Mouse (Mus musculus): ENCODE measurements around the gene Cacna1g.

The Cacna1g gene

DNA sequence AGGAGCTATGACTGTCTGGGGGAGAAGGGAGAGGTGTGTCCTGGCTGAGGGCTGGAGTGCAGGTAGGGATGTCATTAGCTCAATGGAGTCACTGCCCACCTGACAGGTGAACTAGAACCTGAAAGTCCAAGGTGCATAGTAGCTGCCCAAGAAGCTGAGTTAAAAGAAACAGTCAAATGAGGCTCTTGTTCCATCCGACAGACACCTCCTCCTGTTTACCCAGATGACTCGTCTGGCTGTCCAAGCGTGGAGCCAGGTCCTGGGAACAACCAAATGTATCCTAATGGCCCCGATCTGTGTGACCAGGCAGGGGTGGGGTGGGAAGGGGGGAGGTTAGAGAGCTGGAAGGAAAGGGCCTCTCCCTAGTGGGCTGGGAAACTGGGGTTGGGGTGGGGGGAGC is 28.7 kb downstream of the Cacna1g start:
- DNase-seq (ENCODE audit: low read depth): no peak

- DNase-seq (ENCODE audit: low read depth): no peak
Observed at GRCm38 (mm10) chr11:94444829-94445228, 29.2 kb downstream of the Cacna1g start.

- DNase-seq (ENCODE audit: low read depth): no peak
Observed at GRCm38 (mm10) chr11:94441752-94442151, 32.2 kb downstream of the Cacna1g start.

DNA sequence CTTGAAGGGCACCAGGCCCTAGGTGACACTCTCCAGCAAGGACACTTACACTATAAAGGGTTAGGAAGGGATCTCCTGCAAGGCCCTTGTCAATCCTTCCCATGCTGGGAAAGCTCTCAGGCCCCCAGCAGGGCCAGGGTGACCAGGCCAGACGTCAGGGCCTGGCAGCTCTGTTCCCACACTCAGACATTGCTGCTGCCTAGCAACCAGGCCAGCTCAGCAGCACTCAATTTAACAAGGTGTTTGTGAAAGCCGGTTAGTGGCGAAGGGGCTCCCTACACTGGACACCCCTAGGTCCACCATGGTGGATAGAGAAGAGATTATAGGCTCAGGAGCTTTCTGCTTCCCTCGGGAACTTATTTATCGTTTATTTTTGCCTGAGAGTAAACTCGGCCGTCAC is 32.9 kb downstream of the Cacna1g start:
- DNase-seq (ENCODE audit: low read depth): no peak

DNA sequence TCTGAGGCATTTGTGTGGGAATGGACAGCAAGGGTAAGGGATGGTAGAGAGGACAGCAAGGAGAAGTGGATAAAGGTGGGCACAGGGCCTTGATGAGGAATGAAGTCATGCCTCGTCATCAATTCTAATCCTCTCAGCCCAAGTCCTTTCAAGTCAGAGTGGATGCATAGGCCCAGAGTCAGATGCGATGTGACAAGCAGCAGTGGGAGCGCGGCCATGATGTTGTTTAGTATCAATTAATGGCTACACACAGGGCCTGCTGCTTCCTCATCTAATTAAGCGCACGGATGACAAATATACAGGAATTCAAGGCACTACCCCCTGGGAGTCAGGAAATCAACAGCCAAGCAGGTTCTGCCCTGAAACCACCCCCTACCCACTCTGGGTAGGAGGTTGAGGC is 33.6 kb downstream of the Cacna1g start:
- DNase-seq (ENCODE audit: low read depth): no peak

- DNase-seq (ENCODE audit: low read depth): no peak
Observed at GRCm38 (mm10) chr11:94429011-94429651, 44.9 kb downstream of the Cacna1g start.

- DNase-seq (ENCODE audit: low read depth): no peak
Observed at GRCm38 (mm10) chr11:94428091-94428835, 45.7 kb downstream of the Cacna1g start.

DNA sequence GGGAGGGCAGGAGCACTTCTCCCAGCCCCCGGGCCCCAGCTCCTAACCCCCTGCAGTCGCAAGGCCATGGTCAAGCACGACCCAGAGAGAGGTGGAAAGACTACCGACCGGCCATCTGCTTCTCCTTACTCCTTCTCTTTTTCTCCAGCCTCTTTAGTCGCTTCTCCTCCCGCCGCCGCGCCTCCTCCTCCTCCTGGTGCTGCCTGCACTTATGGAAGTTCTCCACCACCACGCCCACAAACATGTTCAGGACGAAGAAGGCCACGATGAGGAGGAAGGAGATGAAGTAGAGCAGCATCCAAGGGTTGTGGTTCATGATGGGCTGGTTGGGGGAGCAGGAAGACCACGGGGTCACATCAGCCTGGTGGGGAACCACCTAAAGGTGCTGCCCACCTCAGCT is 48.3 kb downstream of the Cacna1g start:
- no peak for DNase-seq (ENCODE audit: low read depth)

DNA sequence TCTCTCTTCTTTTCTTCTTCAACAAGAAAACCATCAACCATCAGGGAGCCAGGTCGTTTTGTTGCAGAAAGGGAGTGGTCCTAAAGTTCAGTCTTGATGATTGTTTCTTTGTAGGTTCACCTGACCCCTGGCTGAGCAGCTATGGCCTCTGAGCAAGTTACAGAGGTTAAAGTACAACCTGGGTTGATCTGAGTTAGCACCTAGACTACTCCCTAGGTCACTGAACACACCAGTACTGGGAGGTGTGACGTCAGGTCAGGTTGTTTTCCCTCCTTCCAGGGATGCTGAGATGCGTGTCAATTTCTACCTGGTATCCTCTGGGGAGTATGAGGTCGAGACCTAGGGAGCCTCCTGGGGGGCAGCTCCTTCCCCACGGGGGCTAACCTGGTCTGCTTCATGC is 48.8 kb downstream of the Cacna1g start:
- no peak for DNase-seq (ENCODE audit: low read depth)

DNA sequence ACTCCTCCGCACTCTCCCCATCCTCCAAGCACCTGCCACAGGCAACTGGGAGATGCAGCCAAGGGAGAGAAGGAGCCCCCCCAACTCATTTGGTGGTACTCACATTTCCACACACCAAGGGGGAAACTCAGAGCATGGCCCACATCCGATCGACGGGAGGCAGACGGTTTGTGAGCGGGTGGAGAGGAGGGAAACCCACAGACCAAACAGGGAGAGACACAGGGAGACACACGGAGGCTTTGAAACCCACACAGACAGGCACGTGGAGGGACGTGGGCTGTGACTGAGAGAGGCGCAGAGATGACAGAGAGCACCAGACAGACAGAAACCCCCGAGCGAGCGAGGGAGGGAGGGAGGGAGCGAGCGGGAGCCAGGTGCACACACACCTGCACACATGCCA is 49.6 kb downstream of the Cacna1g start:
- no peak for DNase-seq (ENCODE audit: low read depth)

- DNase-seq (ENCODE audit: low read depth): no peak
Observed at GRCm38 (mm10) chr11:94423855-94424254, 50.1 kb downstream of the Cacna1g start.

DNA sequence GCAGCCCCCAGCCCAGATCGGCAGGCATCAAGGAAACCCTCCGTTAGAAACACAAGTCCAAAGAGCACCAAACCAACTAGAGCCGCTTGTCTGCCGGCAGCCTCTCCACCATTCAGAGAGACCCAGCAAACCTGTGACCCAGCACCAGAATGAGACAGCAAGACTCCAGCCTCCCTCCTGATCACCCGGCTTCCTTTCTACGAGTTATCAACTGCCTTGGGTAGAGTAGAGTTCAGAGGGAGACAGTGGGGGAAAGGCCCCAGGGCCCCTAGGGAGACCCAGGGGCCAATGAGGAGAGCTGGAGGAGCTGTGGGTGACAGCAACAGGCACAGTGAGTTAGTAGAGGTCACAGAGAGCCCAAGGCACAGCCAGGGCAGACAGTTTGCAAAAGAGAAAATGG is 53.0 kb downstream of the Cacna1g start:
- no peak for DNase-seq (ENCODE audit: low read depth)

- no peak for DNase-seq (ENCODE audit: low read depth)
Observed at GRCm38 (mm10) chr11:94420325-94420724, 53.7 kb downstream of the Cacna1g start.

- DNase-seq (ENCODE audit: low read depth): no peak
Observed at GRCm38 (mm10) chr11:94419004-94419727, 54.8 kb downstream of the Cacna1g start.

DNA sequence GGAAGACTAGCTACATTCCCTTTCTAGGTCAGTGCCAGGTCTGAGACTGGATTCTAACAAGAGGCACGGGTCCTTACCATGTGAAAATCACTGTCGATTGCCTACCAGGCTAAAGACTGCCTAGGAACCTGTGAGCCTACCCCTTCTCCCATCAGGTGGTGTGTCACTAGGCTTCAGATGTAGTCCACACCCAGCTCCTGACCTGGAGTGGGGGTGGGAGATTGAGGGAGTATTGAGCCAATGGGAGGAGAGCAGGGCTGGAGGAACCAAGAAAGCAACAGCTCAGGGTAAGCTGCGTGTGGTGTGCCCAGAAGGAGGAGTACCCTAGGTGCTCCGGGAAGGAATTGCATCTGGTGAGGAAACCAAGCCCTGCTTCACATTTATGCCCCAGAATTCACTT is 60.0 kb downstream of the Cacna1g start:
- DNase-seq (ENCODE audit: low read depth): no peak

DNA sequence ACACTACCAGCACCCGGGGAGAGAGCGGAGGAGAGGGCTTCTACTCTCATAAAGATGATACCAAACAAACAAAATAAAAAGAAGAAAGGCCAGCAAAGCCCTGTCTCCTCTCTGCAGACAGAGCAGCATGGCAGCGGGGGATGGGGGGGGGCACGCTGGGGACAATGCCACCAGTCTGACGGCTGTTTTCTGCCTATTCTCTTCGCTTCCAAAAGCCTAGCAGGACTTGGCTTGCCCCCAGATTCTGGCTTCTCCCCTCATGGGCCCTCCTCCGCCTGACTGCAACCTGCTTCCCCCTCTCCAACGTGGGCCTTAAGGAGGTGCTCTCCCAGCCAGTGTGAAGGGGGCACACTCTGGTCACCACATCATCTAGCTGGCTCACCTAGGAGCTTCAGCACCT is 60.5 kb downstream of the Cacna1g start:
- no peak for DNase-seq (ENCODE audit: low read depth)

GRCm38 (mm10) chr11:94412998-94413469 is 61.0 kb downstream of the Cacna1g start:
- DNase-seq (ENCODE audit: low read depth): no peak

GRCm38 (mm10) chr11:94412562-94412961 is 61.4 kb downstream of the Cacna1g start:
- DNase-seq (ENCODE audit: low read depth): no peak

GRCm38 (mm10) chr11:94407803-94408321 is 66.1 kb downstream of the Cacna1g start:
- DNase-seq (ENCODE audit: low read depth): no peak

DNA sequence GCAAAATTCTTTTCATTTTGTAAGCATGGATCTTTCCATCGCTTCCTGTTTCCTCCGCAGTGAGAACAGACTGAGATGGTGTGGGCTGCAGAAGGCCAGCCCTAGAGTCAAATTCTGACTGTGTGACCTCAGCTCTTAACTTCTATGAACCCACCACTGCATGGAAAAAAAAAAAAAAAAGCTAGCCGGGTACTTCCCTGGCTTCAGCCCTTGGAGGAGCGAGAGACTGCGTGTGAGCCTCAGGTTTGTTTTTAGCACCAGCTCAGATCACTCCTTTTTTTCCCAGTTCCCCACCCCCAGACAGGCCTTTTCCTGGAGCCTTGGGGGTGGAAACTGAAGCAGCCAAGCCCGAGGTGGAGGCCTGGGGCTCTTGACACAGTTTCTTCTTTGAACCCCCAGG is 68.7 kb downstream of the Cacna1g start:
- no peak for DNase-seq (ENCODE audit: low read depth)

DNA sequence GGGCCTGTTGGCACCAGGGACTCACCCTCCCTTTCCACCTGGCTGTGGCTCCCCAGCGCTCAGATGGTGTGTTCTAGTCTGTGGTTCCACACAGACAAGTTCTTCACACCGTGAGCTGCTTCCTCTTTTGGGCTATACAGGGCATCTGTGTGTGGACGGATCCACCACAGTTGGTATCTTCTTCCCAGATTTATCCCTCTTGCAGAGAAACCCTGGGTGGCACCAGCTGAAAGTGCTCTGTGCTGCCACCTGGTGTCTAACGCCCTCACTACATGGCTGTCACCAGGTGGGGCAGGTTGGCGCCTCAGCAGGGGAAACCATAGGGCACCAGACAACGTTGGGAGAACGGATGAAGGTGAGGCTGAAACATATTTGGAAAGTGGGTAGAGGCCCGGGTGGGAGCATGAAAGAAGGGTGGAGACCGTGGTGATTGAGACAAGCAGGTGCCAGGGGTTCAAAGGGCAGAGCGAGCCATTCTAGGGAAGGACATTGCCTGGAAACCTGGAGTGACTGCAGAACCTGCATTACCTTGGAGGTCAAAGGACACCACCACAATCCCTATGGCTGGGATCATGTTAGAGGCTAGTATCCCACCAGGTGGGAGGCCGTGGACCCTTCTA is 69.2 kb downstream of the Cacna1g start:
- no peak for DNase-seq (ENCODE audit: low read depth)

GRCm38 (mm10) chr11:94404178-94404577 is 69.8 kb downstream of the Cacna1g start:
- no peak for DNase-seq (ENCODE audit: low read depth)

Data from fibroblast of lung, adult 2 months (primary cell).